Mouse (Mus musculus): ENCODE measurements at regions not wholly inside any gene's neighbourhood (a gene's known extent, or its start where the extent isn't known, plus 50 kb on each side); places are given as distances from the start of the nearest gene placed in this dataset.

DNA sequence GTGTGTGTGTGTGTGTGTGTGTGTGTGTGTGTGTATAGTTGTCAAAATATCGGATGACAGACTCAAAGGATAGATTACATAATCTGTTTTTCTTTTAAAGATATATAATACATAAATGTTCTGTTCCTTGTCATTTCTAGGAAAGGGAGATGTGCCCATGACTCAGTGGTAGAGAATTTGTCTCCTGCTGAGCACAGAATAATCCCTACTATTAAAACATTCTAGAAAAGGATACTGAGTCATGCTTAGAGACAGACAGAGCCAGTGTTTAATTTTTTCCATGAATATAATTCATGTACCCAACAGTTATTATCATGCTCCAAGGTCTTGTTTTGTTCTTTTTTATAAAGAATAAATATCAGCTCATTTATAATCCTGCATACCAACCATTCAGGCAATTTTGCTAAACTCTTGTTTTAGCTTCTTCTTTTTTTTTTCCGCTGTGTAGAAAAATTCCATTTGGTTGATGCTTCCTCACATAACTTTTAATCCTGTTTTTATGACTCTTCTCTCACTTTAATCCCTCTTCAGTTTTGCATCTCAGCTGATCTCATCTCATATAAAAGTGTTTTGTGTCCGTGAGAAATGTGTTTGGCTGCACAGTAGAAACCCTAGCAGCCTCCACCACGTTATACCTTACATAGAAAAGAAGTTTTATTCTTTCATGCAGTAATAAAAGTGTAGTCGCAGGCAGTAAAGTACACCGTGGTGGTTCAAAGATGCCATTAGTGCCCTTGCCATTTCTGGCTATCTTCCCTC is 762.3 kb downstream of the Nedd1 start:
- TF ChIP-seq MAFK (IDR thresholded peaks at IDR 0.05; ENCODE audit: insufficient read depth, low read depth, low read length): no peak
- no peak for TF ChIP-seq HCFC1 (IDR thresholded peaks at IDR 0.05; ENCODE audit: borderline replicate concordance, insufficient read depth, low read length)
- TF ChIP-seq CHD2 (IDR thresholded peaks at IDR 0.05; ENCODE audit: low read depth, low read length): no peak
- no peak for TF ChIP-seq ZC3H11A (IDR thresholded peaks at IDR 0.05; ENCODE audit: borderline replicate concordance, low read depth, low read length)
- TF ChIP-seq ZNF384 (IDR thresholded peaks at IDR 0.05; ENCODE audit: low read depth, low read length): no peak

Data from ES-E14 (cell line).